Mouse (Mus musculus) kidney, postnatal 25 days (tissue): ENCODE results near the gene Fam219b.

ENCODE experiments used
- DNase-seq, 2 experiments: peaks; one replicate each; pipeline ENCODE4 v3.0.0; 2021; ENCODE audit warnings: mixed read lengths in 2 of 2

The Fam219b gene

DNA sequence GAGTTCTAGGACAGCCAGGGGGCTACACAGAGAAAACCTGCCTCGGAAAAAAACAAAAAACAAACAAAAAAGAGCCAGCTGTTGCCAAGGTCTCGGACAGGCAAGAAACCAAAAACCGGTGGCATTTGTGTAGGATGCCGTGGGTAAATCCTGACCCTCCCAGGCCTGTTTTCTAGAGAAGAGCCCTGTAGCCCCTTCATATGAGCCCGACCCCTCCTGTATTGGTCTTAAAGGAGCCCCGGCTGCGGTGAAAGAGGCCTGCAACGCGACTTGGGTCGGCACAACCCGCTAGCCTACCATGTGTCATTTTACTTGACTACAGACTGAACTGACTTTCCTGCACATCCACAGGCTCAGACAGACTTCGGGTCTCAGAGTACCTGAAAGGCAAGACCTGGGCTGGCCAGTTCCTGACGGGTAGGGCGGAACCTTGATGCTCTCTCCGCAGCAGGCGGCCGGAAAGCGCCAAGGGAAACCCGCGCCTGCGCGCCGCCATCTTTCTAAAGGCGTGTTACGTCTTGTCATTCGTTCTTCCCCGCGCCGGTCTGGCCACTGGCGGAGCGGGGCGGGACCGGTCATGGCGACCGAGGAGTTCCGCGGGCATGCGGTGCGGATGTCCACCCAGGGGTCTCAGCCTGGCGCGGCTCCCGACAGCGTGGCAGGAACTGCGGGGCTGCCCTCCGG lies at the start of gene Fam219b:
TSS of gene Fam219b (plus strand) at position 485 of the 684 bp plus-strand sequence.
- DNase-seq = peak; percentile 93 to 95

GRCm38 (mm10) chr9:57487807-57488206 lies 49.5 kb upstream of the Fam219b start:
- no peak for DNase-seq

GRCm38 (mm10) chr9:57493532-57493931 lies 43.8 kb upstream of the Fam219b start:
- DNase-seq = no peak

GRCm38 (mm10) chr9:57494970-57495369 lies 42.4 kb upstream of the Fam219b start:
- DNase-seq = no peak

- peak; percentile 30 to 62 for DNase-seq
Observed at GRCm38 (mm10) chr9:57497236-57497635, 40.1 kb upstream of the Fam219b start.

DNA sequence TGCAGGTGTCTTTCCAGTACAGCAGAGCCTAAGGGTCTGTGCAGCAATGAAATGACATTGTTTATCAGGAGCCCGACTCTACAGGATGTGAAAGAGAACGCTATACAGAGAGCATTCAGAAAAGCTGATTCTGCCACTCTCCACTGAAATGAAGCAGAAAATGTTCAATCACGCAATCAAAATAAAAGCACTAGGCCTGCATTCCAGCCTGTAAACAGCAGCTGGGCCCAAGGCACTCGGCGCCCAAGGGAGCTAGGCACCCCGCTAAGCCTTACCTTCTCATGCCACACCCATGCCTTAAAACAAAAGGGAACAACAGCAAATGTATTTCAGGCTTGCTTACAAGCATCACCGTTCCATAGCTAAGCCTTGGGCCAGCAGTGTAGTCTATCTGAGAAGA lies 38.8 kb upstream of the Fam219b start:
- DNase-seq = no peak

DNA sequence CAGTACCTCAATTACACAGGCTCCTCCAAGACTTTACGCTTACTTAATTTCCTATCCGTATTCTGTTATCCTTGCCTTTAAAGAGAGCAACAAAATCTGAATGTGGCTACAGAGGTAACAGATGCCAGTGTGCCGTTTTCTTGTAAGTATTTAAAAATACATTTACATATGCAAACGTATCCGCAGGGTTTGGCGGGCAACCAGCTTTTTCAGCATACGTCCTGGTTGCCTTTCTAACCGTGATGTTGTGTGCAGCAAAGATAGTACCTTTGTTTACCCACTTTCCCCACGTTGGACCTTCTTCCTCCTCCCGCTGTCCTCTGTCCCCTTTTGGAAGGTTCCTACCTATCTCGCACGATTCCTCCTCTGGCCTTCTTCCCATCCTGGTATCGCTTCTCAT lies 35.9 kb upstream of the Fam219b start:
- DNase-seq = no peak

- no peak for DNase-seq
Observed at GRCm38 (mm10) chr9:57501861-57502260, 35.5 kb upstream of the Fam219b start.

GRCm38 (mm10) chr9:57502911-57503621 lies 34.3 kb upstream of the Fam219b start:
- DNase-seq = no peak

GRCm38 (mm10) chr9:57503622-57504380 lies 33.5 kb upstream of the Fam219b start, which contains the start of gene Rpp25:
Rpp25 (plus strand) TSS chr9:57504026.
- peak; percentile 73 to 85 for DNase-seq

GRCm38 (mm10) chr9:57504381-57504700 lies 33.0 kb upstream of the Fam219b start:
- peak; percentile 76 to 85 for DNase-seq

DNA sequence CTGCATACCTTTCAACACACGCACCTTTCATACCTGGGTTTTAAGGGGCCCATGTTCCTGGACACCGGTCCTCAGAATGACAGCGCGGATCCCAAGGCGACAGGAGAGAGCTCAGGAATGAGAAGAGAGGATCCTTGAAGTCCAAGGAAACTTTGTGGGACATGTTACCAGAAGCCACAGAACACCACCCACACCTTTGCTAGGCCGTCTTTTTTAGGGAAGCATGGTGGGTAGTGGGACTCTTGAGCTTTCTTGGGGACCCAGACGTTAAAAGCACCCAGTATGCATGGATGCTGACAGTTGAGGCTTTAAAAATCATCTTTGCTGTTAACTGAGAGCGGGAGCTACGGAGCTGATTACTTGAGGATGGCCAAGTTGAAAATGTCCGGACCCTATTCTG lies 32.4 kb upstream of the Fam219b start:
- no peak for DNase-seq

GRCm38 (mm10) chr9:57505700-57506099 lies 31.6 kb upstream of the Fam219b start:
- peak in 1 of 2 experiments; percentile 48 for DNase-seq

DNA sequence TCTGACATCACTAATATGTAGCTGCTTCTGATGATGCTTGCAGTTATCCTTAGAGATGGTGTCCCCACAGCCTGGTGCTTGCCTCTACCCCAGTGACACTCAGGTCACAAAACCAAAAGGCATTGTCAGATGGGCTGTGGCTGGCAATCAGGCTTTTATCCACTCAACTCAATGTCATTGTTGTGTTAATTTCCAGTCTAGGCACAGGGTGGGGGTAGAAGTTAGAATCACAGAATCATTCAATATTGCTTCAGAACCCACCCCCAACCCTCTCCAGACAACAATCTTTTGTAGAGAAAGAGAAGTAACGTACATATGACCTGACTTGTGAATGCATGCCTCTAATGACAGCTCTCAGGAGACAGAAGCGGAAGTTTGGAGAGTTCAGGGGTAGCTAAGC lies 26.8 kb upstream of the Fam219b start:
- no peak for DNase-seq

DNA sequence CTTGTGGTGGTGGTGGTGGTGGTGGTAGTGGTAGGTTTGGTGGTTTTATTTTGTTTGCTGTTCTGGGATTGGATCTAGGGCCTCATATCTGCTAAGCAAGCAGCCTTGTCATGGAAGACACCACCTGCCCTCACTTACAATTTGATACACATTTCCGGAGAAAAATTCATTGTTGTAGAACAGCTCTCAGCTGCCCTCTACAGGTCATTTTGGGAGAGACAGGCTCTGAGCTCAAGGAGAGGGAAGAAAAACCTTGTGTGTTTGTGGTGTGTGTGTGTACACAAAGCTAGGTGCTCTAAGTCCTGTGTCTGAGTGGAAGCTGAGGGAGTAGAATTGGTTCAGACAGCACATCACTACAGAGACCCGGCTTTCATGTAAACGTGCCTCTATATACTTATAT lies 20.2 kb upstream of the Fam219b start:
- peak; percentile 51 to 82 for DNase-seq

- DNase-seq = peak in 1 of 2 experiments; percentile 66
Observed at GRCm38 (mm10) chr9:57520375-57521055, 16.8 kb upstream of the Fam219b start.

DNA sequence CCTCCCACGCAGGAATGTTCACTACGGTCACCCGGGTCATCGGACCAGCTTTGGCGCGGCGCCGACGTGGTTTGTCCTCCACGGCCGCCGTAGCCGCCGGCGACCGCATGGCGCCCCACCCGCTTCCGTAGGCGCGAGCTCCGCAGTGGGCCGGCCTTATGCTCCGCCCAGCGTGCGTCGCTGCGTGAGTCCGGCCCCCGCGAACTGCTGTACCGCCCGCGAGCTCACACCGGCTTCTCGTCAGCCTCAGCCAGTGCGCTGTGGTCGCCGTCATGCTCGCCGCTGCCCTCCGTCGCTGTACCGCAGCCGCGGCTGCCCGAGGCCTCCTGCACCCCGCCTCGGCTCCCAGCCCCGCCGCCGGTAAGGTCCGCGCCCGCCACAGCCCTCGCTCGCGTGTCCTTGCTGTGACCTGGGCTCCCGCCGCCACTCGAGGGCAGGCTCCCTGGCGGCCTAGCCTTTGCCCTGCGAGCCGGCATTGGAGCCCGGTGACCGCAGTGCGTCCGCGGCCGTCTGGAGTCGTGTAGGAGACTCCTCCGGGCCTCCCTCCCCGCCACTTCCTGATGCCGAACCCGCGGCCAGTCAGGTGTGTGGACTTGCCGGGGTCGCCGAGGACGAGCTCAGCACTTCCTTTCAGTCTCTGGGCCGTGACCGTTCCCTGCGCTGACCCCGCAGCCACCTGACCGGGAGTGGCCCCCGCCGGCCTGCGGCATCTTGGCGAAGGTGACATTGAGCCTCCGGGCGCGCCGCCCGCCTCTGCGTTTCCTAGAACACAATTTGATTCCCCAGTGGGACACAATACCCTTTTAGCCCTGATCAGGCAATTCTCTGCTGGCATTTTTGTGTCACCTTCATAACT lies 16.0 kb upstream of the Fam219b start, which contains the start of gene Cox5a:
TSS of gene Cox5a (plus strand) at position 219 of the 856 bp plus-strand sequence.
- peak; percentile 93 to 97 for DNase-seq

- no peak for DNase-seq
Observed at GRCm38 (mm10) chr9:57522114-57522860, 15.0 kb upstream of the Fam219b start.

DNA sequence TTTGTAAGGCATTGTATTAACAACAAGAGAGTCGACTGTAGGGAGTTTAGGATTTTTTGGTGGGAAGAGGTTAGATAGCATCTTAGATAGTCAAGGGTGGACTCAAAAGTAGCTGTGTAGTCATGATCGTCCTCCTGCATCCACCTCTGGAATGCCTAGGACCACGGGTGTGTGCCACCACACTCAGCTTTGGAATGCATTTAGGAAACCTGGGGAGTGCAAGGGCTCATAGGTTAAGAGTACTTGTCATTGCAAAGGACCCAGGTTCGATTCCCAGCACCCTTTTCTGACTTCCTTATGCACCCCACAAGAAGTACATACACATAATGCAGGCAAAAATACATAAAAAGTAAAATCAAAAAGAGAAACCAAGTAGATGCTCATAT lies 14.5 kb upstream of the Fam219b start:
- DNase-seq = no peak

GRCm38 (mm10) chr9:57523754-57524153 lies 13.6 kb upstream of the Fam219b start:
- no peak for DNase-seq

GRCm38 (mm10) chr9:57524439-57524838 lies 12.9 kb upstream of the Fam219b start:
- no peak for DNase-seq
